Mouse (Mus musculus): ENCODE data around the gene Tbc1d23.

Gene Tbc1d23

DNA sequence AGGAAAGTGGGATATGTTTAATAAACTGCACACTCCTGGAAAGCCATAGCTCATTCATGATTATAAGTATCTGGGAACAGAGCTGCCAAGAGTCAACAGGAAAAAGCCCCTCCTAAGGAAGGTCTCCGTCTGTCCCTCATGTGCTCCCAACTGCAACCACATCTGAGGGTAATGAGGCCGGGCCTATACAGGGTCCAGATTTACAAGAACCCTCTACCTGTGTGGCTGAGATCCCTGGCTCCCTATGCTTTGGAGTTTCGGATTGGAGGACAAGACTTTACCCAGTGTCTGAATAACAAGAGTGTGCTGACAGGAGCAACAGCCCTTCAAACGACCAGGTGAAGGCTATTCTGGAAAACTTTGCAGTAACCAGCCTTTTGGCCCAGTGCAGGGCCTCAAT, 73.6 kb downstream of the Tbc1d23 start:
- DNase-seq = no peak

DNA sequence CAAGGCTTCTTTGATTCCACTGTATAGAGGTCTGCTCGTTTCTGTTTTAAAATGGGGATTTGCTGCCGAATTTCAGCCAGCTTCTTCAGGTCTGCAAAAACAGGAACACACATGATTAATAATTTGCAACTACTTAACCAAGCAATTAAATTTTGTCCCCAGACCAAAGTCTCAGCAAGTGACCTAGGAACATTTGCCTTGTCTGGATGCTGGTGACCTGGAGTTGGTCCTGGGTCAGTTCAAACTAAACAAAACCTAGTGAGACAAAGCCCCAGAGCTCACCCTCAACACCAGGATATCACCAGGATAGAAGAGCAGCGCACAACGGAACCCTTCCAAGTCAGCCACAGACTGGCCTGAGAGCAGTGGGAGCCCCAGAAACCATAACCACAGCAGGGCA, 74.2 kb downstream of the Tbc1d23 start:
- no peak for DNase-seq

DNA sequence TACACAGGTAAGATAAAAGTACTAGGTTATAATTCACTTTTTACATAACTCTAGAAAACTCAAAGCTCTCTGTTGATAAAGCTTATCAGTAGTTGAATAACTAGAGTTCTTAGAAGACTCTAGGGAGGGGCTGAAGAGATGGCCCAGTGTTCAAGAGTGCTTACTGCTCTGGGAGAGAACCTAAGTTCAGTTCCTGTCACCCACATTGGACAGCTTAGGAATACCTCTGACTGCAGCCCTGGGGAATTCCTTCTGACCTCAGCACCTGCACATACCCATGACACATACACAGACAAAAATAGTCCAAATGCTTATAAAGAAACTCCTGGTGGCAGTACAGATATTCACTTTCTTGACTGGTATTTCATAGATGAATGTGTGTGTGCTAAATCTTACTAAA, 75.4 kb downstream of the Tbc1d23 start:
- no peak for DNase-seq

DNA sequence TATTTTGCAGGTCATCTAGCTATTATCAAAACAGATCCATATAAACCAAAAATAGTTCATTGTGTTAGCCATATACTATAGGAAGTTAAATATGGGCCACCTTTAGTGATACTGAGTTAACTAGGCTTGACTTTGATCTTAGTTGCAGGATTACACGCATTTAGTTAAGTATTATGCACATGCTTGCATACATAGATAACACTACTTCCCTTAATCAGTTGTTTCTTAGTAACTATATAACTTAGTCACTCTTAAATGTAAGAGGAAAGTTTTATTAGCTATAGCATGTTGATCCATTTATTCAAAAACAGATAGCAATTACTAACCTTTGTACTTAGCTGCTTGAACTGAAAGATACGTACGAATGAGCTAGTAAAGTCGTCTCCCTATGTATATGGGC, 79.9 kb downstream of the Tbc1d23 start:
- no peak for DNase-seq

DNA sequence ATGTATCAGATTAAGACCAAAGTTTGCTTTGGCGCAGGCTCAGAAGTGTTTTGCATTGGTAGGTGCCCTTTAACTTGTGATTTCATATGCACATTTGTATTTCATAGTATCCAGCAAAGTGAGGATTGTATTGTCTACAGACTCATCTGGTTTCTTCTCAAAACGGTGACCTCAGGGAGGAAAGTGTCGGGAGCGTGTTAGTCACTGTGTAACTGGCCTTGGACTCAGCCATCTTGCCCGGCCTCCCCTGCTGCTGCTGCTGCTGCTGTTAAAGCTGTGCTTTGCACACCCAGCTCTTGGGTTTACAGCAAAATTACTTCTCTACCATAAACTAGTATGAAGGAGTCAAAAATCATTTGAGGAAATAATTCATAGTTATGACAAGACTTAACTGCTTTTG, 86.6 kb downstream of the Tbc1d23 start:
- no peak for DNase-seq

DNA sequence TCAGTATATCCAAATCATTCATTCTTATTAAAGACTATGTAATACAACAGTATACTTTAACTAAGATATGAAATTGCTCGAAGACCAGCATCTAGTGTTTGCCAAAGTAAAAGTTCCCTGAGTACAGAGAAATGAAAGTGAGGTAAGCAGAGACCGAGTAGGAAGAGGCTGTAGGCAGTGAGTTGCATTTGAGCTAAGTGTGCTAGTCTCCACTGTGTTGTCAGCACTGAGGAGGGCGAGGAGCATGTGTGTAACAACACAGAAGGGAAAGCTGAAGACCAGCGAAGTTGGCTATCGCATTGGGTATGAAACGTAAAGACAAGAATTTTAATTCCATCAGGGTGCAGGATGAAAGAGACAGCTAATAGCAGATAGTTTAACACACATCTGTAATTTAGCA, 97.7 kb downstream of the Tbc1d23 start:
- DNase-seq = no peak

GRCm38 (mm10) chr16:57132326-57132725, 99.0 kb downstream of the Tbc1d23 start:
- no peak for DNase-seq

DNA sequence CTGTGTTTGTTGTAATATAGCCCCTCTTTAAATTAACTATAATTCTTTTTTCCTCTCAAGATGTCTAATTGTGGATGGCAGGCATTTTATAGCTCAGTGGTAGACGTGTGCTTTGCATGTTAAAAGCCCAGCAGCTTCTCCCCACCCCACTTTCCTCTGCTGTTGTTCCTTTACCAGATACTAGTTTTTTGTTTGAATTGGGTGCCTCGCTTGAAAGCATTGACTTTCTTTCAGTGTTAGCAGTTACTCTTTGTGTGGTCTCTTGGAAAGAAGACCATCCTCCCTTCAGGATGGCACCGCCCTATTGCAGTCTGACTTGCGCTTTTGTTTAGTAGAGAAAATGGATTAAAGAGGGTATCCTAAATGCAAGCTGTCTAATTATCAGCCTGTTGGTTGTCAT, 99.8 kb downstream of the Tbc1d23 start:
- DNase-seq = no peak

GRCm38 (mm10) chr16:57130752-57131400, 100.4 kb downstream of the Tbc1d23 start:
- DNase-seq = no peak

DNA sequence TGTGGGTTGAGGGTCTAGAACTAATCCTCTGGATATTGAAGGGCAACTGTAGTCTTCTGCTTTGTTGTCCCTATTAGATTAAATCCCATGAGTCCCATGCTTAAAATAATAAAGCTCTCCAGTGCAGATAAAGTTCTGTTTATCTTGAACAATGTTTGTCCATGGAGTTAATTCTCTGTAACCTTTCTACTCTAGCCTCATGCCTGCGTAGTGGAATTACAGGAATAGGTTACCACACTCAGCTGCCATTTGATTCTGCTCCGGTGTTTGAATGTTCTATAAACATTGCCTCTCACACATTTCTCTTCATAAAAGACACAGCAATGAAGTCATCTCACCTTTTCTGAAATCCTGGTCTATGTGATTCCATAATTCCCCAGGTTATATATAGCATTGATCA, 103.5 kb downstream of the Tbc1d23 start:
- no peak for DNase-seq

GRCm38 (mm10) chr16:57126268-57126667, 105.0 kb downstream of the Tbc1d23 start:
- DNase-seq = no peak

GRCm38 (mm10) chr16:57122682-57123445, 108.4 kb downstream of the Tbc1d23 start:
- DNase-seq = no peak

GRCm38 (mm10) chr16:57121816-57122415, 109.4 kb downstream of the Tbc1d23 start:
- DNase-seq = no peak

DNA sequence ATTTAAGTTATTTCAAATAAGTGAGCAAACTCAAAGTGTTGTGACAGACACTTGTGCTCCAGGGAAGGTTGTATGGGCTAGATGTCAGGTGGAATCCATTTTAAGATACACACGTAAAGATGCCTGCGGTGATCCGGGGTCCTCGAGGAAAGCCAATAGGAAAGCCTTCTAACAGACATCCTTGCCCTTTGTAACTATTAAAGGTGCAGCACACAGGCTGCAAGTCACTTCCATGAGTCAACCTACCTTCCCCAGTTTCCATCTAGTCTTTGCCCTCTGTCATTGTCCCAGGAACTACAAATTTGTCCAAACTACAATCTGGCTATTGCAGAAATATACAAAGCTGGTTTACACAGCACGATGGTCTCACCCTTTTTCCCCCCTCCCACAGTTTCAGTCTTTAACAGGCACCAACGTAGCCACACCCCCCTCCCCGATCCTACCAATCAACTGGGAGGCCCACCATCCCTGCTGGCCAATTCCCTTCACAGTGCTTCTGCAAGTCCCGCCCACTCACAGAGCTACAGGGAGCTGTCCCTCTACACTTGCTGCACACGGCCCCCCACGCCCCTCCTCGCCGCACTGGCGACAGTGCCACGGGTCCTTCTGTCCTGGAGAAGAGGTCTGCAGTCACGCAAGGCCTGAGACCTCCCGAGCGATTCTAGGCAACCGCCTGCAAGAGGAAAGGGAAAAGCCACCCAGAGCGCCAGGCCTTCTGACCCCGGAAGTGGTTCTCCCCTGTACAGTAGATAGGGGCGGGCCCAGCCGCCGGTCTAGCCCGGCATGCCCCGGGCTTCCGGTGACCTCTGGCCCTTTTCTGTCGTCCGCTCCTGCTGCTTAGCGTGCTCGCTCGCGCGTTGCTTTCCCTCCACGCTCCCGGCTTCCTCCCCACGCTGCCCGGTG, 110.1 kb downstream of the Tbc1d23 start, which contains the start of gene Tomm70a:
TSS of gene Tomm70a (plus strand) at position 791 of the 903 bp plus-strand sequence.
- peak; percentile 90 for DNase-seq

Measured in right cerebral cortex, postnatal 14 days (tissue).